Mouse (Mus musculus): Measurements from ENCODE around the gene Neurod1.

The Neurod1 gene

DNA sequence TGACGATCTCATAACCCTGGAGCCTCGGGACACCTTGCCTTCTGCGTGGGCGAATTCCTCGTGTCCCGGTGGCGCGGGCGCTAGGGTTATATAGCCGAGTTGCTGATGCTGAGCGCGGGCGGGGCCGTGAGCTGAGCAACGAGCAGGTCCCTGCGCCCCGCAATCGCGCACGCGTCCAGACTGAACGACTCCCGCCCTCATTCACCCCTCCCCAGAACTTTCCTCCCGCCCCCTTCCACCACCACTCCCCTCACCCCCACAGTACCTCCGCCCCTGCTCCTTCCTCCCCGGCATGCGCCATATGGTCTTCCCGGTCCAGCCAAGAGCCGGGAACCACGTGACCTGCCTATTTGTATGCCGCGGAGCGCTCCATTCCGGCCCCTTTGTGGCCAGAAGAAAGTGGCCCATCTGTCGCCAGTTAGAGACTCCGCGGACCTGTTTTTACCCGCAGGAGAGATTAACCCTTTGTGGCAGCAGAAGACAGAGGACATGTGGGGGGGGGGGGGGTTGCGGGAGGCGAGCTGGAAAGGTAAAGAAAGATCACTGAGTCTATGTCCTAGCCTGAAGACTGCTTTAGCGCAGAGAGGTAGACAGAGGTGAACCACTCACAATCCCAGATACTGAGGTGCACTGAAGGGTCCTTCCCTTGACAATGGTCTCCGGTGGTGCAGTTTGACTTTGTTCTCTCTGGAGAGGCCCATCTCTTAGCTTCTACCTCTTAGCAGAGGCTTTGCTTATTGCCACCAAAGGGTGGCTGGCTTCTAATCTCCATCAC is at the start of gene Neurod1, which contains the start of gene Cerkl:
Neurod1 (minus strand) TSS at position 177 of the 775 bp plus-strand sequence.
Cerkl (minus strand) TSS at position 211 of the 775 bp plus-strand sequence.
- DNase-seq, result peak; percentile 98 to 99

DNA sequence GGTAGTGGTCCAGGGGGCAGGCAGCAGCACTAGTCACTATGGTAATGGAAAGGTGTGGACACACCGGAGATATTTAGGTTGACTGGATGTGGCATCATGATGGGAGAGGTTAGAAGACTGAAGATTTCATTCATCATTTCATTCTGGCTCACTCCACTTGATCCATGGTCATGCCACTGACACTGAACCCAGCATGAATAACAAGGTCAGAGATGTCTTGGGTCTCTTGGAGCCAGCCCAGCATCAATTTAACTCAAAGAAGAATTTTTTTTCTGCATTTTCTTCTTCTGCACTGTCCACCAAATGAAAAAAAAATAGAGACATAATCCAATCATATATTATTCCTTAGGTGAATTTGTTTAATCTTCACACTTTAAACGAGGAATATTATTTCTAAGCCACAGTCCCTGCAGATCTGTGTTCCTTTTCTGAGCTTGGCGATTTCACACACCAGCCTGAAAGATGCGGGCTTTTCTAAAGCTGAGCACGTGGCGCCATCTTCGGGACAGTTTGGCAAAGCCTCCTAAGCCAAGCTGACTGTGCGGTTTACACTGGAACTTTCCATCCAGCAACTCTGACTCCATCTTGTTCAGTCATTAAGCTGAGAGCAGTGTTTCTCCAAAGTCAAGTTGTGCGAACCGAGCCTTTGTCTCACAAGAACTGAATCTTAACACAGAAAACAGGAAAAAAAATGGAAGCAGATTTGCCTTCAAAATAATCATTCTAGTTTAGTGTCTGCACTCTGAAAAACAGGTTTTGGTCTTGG is 42.6 kb upstream of the Neurod1 start:
- DNase-seq, result peak; percentile 91 to 93

DNA sequence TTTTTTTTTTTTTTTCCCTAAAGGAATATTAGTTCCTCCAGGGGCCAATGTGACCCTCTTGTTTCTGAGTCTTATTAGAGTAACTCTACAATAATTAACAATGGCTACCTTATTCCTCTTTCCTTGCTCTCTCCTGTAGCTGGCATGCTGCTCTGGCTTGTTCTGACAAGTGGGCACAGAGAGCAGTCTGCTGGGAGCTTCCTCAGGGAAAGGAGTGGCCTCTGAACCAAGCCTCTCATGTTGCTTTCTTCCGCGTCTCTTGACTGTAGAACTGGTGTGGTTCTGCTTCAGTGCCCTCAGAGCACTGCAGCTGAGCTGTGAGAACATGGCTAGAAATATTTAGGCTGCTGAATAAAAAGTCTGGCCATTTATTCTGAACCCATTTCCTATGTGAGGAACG is 28.6 kb upstream of the Neurod1 start:
- DNase-seq, result no peak

DNA sequence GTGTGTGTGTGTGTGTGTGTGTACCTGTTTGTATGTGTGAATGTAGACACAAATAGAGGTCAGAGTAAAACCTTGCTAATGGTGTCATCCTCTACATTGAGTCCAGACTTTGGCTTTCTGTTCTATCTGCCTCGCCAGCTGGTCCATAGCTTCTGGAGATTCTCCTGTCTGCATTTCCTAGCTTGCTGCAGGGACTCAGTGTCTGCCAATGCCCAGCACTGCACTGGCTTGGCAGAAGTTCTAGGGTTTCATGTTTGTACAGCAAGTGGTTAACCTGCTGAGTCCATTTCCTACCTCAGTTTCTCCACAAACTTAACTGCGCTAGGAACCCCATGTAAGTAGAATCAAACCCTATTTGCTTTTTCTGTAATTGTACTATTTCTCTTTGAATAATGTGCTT is 26.0 kb upstream of the Neurod1 start:
- DNase-seq, result peak; percentile 36 to 61

DNA sequence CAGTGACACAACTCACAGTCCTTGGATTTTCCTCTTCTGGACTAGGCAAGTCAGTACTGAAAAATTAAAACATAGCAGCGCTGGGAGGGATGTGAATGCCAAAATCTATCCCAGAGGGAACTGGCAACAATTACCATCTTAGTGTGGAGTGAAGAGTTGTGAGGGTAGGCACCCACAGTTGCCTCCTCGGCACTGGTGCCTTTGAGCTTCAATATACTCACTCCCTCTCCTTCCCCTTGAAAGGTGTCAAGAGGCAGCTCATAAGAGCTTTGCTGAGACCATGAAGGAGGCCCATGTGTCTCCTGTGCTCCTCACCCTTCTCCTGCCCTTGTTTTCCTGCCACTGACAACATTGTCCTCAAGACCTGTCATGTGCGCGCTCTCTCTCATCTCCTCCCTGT is 5.9 kb upstream of the Neurod1 start:
- DNase-seq, result peak in 1 of 2 experiments; percentile 39

DNA sequence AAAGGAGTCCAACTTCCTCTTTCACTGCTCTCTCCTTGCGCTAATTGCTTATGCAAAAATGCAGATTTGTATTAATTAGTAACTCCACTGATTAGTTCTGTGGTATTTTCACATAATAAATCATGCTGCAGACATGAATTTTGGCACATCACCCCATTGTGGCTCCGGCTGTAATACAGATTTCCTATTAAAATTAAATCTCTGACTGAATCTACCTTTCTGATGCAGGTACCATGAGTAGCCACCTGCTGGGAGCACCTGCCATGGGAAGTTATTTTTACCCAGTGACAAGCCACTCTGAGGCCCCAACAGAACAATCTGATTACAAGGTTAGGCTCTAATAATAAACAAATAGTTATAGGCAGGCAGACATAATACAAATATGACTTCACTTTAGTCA is 5.3 kb upstream of the Neurod1 start:
- peak; percentile 79 to 83 for DNase-seq

DNA sequence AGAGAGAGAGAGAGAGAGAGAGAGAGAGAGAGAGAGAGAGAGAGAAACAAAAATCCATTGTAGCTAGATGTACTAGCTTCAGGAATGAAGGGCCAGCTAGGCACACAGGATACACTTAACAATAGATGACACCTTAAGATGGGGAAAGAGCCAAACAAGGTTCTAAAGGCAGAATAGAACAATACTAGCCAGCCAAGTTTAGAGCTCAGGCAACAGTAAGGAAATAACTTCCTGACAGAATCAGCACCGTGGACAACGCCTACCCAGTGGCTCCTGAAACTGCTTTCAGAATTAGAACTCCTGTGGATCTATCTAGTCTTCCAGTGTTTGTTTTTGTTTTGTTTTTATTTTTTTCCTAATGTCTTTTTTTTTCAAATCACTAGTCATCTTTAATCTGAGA is 4.0 kb upstream of the Neurod1 start:
- peak; percentile 17 to 45 for DNase-seq

DNA sequence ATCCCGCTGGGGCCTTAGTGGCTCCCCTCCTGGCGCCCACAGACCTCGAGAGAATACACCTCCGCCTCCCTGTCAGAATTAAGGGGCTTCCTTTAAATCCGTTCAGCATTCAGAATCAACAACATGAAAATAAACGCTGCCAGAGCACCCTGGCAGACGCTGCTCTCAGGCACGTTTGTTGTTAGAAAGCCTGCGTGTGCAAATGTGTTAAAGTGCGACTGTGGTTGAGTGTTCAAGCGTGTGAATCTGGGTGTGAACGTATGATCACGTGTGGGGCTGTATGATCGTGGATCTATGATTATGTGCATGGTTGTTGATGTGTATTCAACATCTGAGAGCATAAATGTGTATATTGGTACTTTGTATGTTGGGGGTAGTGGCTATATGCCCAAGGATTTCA is 3.6 kb upstream of the Neurod1 start:
- peak; percentile 41 to 59 for DNase-seq

DNA sequence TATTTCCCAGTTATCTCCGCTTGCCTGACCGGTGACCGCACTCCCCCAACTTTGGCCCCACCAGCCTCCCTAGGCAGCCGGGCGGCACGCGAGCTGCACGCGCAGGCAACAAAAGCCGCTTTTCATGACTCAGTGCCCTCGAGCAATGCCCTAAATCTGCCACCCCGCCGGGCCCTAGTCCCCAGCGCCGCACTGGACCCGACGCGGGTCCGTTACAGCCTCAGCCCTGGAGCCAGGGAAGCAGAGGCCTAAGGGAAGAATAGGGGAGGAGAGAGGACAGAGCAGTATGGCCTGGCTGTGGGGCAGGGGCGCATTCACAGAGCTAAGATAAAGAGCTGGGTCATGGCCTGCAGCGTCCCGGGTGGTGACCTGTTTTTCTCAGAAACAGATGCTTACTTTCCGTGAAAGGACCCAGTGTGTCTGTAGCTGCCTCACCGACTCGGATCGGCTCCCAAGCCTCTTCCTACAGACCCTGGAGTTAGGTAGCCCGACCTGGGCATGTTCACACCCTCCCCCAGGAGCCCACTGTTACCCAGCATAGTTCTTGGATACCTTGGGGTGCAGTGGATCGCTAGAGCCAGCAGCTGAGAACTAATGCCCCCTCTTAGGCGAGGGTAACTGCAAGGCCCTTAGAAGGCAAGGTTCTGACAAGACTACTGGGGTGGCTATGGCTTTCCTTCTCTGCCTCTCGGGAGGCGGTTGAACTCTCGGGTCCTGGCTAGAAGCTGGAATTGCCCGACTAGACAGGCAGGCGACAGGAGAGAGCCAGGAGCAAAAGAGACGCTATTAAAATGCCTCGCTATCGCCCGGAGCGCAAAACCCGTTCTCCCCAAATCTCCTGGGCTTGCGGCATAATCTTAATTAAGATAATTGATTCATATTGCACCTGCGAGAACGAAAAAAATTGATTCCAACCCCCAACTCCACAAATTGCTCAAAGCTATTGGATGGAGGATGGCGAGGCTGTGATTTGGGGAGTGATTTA is 2.8 kb upstream of the Neurod1 start:
- DNase-seq, result peak; percentile 74 to 79

DNA sequence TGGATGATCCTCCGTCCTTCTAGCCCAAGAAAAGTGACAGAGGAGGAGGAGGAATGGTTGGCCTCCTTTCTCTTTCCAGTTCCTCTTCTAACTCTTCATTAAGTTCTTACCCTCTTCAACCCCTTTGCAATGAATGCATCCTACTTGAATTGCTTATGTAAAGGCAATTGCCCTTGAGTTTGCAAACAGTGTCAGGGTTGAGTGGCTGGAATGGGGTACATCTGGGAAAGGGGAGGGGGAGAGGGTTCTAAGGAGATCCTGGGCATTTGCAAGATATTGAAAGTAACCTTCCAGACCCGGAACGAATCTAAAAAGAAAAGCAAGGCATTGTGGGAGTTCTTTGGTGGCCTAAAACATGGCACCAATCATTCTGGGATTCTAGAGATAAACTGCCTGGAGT is 1.4 kb upstream of the Neurod1 start:
- no peak for DNase-seq

DNA sequence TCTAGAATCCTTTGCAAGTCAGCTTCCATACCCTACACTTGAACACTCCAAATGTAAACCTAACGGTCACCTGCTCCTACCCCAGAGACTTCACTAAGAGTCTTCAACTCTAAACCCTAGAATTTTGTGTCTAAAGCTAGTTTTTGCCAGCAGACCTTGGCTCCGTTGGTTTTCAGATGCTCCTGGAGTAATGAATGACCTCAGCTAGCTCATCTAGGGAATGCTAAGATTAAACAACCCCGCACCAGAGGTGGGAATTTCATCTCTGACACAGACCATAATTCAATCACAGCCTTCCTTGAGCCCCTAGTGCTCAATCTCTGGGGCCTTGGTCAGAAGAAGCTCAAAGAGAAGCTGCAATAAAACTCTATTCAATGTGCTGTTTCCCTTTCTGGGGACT is 883 bp upstream of the Neurod1 start:
- peak; percentile 29 to 60 for DNase-seq

DNA sequence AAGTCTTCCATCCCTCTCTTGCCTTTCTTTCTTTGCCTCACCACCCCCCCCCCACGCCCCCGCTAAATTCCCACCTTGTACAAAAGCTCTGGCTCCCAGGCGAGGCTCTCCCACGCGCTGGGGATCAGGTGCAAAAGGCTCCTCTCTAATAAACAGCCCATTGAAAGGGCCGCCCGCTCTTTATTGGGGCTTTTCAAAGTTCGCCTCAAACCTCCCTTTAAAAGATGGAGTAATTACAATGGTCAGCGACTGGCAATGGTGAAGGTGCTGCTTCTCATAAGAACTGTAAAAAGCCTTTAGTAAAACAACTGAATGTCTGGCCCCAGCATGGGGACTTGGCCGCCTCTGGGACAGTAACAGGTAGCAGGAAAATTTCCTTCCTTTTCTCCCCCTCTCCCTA is 905 bp downstream of the Neurod1 start:
- peak; percentile 49 to 58 for DNase-seq

DNA sequence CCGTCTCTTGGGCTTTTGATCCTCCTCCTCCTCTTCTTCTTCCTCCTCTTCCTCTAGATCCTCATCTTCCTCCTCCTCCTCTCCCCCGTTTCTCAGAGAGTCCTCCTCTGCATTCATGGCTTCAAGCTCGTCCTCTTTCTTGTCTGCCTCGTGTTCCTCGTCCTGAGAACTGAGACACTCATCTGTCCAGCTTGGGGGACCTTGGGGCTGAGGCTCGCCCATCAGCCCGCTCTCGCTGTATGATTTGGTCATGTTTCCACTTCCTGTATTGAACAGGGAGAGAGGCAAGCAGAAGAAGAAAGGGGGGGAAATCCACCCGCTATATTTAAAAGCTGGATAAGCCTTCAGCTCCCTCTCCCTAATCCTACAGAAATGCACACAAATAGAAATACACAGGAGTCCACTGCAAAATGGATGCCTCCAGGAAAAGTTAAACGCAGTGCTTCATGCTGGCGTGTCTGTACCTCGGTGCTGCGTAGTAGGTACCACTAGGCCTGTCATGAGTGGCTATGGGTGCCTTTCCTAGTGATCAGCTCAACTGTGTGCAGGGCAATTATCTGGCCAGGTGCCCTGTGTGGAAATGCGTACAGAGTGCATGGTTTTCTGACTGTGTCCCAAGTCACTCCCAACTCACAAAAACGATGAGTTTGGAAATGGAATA is 1.6 kb downstream of the Neurod1 start:
- peak; percentile 86 to 91 for DNase-seq

DNA sequence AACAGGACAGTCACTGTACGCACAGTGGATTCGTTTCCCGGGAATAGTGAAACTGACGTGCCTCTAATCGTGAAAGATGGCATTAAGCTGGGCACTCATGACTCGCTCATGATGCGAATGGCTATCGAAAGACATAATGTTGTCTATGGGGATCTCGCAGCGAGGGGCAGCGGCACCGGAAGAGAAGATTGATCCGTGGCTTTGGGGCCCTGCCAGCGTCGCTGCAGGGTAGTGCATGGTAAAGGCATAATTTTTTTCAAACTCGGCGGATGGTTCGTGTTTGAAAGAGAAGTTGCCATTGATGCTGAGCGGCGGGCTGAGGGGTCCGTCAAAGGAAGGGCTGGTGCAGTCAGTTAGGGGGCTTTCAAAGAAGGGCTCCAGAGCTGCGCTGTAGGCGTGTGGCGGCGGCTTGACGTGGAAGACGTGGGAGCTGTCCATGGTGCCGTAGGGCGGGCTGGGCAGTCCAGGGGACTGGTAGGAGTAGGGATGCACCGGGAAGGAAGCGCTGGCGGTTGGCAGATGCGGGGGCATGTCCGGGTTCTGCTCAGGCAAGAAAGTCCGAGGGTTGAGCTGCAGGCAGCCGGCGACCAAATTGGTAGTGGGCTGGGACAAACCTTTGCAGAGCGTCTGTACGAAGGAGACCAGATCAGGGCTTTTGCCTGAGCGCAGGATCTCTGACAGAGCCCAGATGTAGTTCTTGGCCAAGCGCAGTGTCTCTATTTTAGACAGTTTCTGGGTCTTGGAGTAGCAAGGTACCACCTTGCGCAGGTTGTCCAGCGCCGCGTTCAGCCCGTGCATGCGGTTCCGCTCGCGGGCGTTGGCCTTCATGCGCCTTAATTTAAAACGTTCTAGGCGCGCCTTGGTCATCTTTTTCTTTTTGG is 2.4 kb downstream of the Neurod1 start:
- DNase-seq, result peak; percentile 89 to 92

DNA sequence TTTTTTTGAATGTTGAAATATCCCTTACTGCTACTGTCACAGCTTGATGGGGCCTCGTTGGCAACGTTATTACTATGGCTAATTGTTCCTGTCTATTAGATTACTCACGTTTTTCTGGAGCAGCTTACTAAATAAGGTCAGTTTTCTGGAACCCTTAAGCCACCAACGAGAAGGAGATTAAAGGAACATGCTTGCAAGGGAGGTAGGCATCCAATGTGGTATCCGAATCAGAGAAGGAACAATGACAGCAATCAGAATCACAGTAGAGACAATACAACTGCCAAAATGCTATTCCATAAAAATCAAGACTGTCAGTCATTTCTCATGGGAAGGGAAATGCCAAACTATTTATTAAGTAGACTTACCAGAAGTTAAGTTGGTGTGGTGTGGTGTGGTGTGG is 5.1 kb downstream of the Neurod1 start:
- DNase-seq, result peak; percentile 27 to 57

DNA sequence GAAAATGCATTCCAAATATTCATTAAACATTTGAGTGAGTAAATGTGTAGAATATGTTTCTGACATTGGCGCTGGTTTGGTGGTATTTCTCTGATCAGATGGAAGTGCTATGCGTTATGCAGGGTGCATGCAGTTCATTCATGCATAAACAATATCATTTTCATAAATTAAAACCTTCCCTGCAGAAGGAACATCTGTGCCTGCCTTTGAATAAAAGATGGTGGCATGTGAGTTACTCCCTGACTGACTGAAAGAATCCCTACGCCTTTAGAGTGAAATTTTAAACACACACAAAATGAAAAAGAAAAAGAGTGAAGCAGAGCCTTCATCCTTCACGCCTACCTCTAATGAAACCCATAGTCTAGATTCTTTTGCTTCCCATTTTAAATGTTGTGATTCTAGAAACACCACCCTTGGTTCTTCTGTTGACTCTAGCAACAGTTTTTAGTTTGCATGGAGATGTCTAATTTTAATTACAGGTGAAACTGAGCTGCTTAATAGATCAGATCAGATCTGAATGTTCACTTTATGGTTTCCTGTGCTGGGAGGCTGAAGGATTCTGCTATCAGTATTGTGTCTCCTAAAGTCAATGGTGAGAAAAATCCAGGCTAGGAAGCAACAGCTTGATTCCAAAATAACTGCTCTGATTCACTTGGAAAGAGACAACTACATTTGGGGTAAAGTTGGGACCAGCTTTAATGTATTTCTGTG is 5.7 kb downstream of the Neurod1 start:
- DNase-seq, result peak in 1 of 2 experiments; percentile 60

DNA sequence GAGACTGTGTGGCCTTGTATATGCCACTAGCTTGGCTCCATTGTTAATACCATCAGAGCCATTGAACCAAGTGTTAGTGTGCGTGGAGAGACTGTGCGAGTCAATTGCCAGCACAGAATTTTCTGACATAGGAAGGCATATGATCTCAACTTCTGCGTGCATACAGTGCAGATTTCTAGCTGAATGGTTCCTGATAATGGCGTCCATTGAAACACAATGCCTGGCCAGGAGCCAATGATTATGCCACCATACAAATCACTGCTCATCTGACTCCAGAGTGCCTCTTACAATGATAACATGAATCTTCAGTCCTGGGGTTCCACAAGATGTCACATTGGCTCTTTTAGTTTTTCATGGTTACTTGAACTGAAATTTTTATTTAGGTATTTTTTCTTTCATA is 7.2 kb downstream of the Neurod1 start:
- peak; percentile 84 to 85 for DNase-seq

DNA sequence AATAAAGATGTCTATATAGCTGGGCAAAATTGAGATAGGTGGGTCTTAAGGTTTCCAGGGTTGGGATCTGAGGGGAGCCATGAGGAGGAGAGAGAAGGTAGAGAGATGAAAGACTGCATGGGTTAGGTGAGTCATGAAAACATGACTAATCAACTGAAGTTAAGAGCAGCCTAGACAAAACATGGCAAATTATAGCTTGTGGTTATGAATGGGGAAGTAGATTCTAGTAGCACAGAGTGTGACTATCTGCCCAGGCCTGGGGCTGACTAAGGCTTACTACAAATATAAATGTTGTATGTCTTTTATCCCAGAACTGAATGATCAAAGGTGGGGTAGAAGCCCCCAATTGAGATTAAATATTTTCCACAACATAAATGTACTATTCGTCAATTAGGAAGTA is 9.4 kb downstream of the Neurod1 start:
- DNase-seq, result no peak

DNA sequence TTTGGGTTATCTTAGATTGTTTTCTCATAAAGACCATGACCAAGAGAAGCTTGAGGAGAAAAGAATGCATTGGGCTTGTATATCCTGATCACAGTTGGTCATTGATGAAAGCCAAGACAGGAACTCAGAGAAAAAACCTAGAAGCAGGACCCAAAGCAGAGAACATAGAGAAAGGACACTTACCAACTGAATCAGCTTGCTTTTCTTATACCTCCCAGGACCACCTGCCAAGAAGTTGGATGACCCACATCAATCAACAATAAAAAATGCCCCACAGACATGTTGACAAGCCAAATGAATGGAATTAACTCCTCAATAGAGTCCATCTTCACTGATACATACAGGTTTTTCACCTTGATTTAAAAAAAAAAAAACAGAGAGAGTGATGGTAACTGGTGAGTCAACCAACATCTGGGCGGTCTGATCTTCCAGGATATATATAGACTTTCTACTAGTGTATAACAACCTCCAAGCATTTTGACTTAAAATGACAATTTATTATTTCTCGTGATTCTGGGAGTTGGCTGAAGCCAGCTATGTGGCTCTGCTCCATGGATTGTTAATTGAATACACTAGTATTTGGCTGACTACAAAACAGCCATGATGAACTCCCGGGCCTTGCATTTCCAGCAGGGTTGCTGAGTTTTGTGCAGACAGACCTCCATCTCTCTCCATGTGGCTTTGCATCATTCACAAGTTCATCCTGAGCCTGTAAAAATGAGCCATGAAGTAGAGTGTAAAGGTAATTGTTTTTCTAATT is 12.5 kb downstream of the Neurod1 start:
- DNase-seq, result peak; percentile 42 to 56

DNA sequence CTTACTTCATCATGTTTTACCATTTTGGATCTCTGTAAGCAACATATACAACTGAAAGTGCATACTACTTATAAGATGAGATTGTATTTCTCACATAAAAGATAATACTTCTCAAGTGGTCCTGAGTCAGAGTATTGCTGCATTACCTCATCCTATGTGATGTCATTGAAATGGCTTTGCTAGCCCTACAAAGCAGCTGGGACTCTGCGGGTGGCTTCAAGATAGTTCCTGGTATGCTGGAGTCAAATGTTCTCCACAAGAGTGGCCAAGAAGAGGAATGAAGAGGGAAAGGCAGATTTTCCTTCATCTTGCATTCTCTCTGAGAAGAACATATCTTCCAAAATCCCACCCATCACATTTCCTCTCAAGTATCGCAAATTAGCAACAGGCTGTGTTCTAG is 13.2 kb downstream of the Neurod1 start:
- peak; percentile 78 to 82 for DNase-seq

Data from cerebellum, postnatal 14 days (tissue).